ENCODE assay signal across 22 mouse cellular contexts in the genomic region with DNA sequence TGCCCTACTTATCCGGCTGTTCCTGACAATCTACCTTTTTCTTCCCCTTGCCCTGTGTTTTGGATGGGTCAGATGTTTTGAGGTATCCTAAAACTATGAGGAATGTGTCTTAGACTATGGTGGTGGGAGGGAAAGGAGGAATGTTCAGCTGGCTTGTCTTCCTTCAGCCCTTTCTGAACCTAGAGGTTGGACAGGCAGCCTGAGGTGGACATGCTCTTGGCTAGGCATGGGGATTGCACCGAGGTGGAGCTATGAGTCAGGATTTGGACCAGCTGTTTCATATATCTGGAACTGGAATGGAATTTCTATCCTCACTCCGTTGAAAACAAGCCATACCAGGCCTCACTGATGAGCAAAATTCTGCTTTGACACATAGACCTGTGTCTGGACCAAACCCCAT.
DNase-seq lines count a peak whose midpoint lies in the region; ATAC-seq and TF ChIP-seq lines count a peak whose summit lies in the region.
"Had no signal": no experiment of that assay in that cellular context is flagged by ENCODE, and none has a peak within 500 bp of the region (broad histone marks: within the 10 kb centered on the region; RNA-seq: fewer than 3 reads in every experiment).

No protein-coding gene starts in this region.

- no peak overlapping the region for H3K9ac ChIP-seq in heart, embryonic 15.5 days
- H3K9ac ChIP-seq in hindbrain, embryonic 13.5 days: no peak overlapping the region
- H3K9ac ChIP-seq in hindbrain, postnatal 0 days (replicated peaks; ENCODE audit: low read length): no peak overlapping the region
- H3K9ac ChIP-seq: hindbrain, embryonic 12.5 days; limb, embryonic 12.5 days; liver, embryonic 12.5 days had no signal

- DNase-seq in adrenal gland, adult 2 months: peak; percentile 54
- no peak for DNase-seq in adrenal gland, adult 18-20 months (ENCODE audit: low spot score in 2 of 2)
- DNase-seq in heart, adult 8-10 months (ENCODE audit: low spot score): no peak
- peak; percentile 92 for DNase-seq in 3T3-L1 (ENCODE audit: low read depth, low spot score)
- peak; percentile 68 for DNase-seq in fibroblast of lung, adult 2 months (ENCODE audit: low read depth)
- no peak for DNase-seq in hindbrain, postnatal 0 days (ENCODE audit: low spot score)
- DNase-seq: adrenal gland, postnatal 10 days; cerebellum, adult 11 months; cerebellum, postnatal 14 days; lung, adult 2 months; retina, postnatal 1 day; right cerebral cortex, postnatal 4 days; thymus, postnatal 14 days had no signal

- TF ChIP-seq CTCF in hindbrain, postnatal 0 days (IDR thresholded peaks at IDR 0.05; ENCODE audit: low read depth): no peak

- no peak overlapping the region for H3K4me3 ChIP-seq in heart, embryonic 15.5 days
- no peak overlapping the region for H3K4me3 ChIP-seq in hindbrain, embryonic 13.5 days
- H3K4me3 ChIP-seq in hindbrain, postnatal 0 days (ENCODE audit: low read length): no peak overlapping the region
- H3K4me3 ChIP-seq: erythroblast, embryonic 14.5 days; hindbrain, embryonic 12.5 days; limb, embryonic 12.5 days; liver, embryonic 12.5 days had no signal

- peaks cover 100% of the 10 kb centered on the region for H3K4me1 ChIP-seq in heart, embryonic 15.5 days (replicated peaks)
- H3K4me1 ChIP-seq in hindbrain, embryonic 13.5 days (replicated peaks): peaks cover 100% of the 10 kb centered on the region
- peaks cover 54% of the 10 kb centered on the region for H3K4me1 ChIP-seq in hindbrain, postnatal 0 days (ENCODE audit: insufficient read depth, low read length)

- no peaks in the 10 kb centered on the region; the same call in 1 of the 2 replicates for H3K36me3 ChIP-seq in heart, embryonic 15.5 days
- H3K36me3 ChIP-seq in hindbrain, embryonic 13.5 days: no peaks in the 10 kb centered on the region
- H3K36me3 ChIP-seq in hindbrain, postnatal 0 days (ENCODE audit: insufficient read depth, low read length): no peaks in the 10 kb centered on the region
- H3K36me3 ChIP-seq: hindbrain, embryonic 12.5 days; liver, embryonic 12.5 days had no signal

- WGBS in heart, embryonic 15.5 days: 36% methylated on average over 3 of the region's 3 CpGs
- 83% methylated on average over 3 of the region's 3 CpGs for WGBS in hindbrain, embryonic 13.5 days
- WGBS in hindbrain, postnatal 0 days: 70% methylated on average over 3 of the region's 3 CpGs

- no peaks in the 10 kb centered on the region for H3K9me3 ChIP-seq in heart, embryonic 15.5 days (replicated peaks)
- no peaks in the 10 kb centered on the region for H3K9me3 ChIP-seq in hindbrain, embryonic 13.5 days
- H3K9me3 ChIP-seq in hindbrain, postnatal 0 days (ENCODE audit: low read length): no peaks in the 10 kb centered on the region
- H3K9me3 ChIP-seq: hindbrain, embryonic 12.5 days; limb, embryonic 12.5 days; liver, embryonic 12.5 days had no signal

- H3K27ac ChIP-seq in heart, embryonic 15.5 days: 0 out of 2 replicates have a peak overlapping the region, but pooled peaks have one; percentile 2
- H3K27ac ChIP-seq in hindbrain, embryonic 13.5 days: no peak overlapping the region
- no peak overlapping the region for H3K27ac ChIP-seq in hindbrain, postnatal 0 days
- H3K27ac ChIP-seq: hindbrain, embryonic 12.5 days; limb, embryonic 12.5 days; liver, embryonic 12.5 days had no signal

- no peak for ATAC-seq in heart, embryonic 15.5 days (replicated peaks; ENCODE audit: insufficient number of reproducible peaks, insufficient read depth, low FRiP score, low read depth)
- ATAC-seq in hindbrain, embryonic 13.5 days (ENCODE audit: low FRiP score): no peak
- ATAC-seq in hindbrain, postnatal 0 days: no peak
- ATAC-seq: forebrain, embryonic 16.5 days; liver, embryonic 12.5 days had no signal

- H3K27me3 ChIP-seq in heart, embryonic 15.5 days: no peaks in the 10 kb centered on the region
- H3K27me3 ChIP-seq in hindbrain, embryonic 13.5 days: no peaks in the 10 kb centered on the region
- no peaks in the 10 kb centered on the region for H3K27me3 ChIP-seq in hindbrain, postnatal 0 days (ENCODE audit: insufficient read depth, low read length)
- H3K27me3 ChIP-seq: CH12.LX; hindbrain, embryonic 12.5 days; limb, embryonic 12.5 days; liver, embryonic 12.5 days had no signal

- no peak overlapping the region for H3K4me2 ChIP-seq in heart, embryonic 15.5 days
- no peak overlapping the region for H3K4me2 ChIP-seq in hindbrain, embryonic 13.5 days
- H3K4me2 ChIP-seq in hindbrain, postnatal 0 days (ENCODE audit: low read depth, low read length): no peak overlapping the region
- H3K4me2 ChIP-seq: hindbrain, embryonic 12.5 days; limb, embryonic 12.5 days; liver, embryonic 12.5 days; midbrain, embryonic 11.5 days had no signal

Comparison
In these comparisons a context has a peak if more than half of its experiments do, and no peak if none do; other contexts are left out.
1. DNase-seq: peak in adrenal gland, adult 2 months (single experiment), 3T3-L1 (single experiment) and fibroblast of lung, adult 2 months (single experiment); none in adrenal gland, adult 18-20 months (0 of 2), heart, adult 8-10 months (single experiment) and hindbrain, postnatal 0 days (single experiment).